Mouse (Mus musculus): Measurements from ENCODE around the gene Vmn1r6. TPM values are rescaled to one million over a fixed set of nuclear protein-coding genes. Genes with fewer than 3 reads are reported as not detected.
"Not testable (repeated sequence)": the region's sequence is repeated elsewhere in the genome, so short reads cannot be mapped to it uniquely, and the experiment has no call there.

The Vmn1r6 gene
- not detected in 2 replicates for polyA plus RNA-seq (2014; fragmentation: Nextera tagmentation; extraction: Ambion mirVana)

GRCm38 (mm10) chr6:56996943-56997342 is at the start of gene Vmn1r6:
TSS of gene Vmn1r6 (plus strand) at chr6:56997243.
- H3K27ac ChIP-seq (ENCODE audit: low read depth, low read length): no peak within 1 kb of the TSS
- no peak within 1 kb of the TSS for H3K4me2 ChIP-seq (ENCODE audit: low read depth, low read length)
- H3K4me1 ChIP-seq (ENCODE audit: control insufficient read depth, insufficient read depth, low read length): no peaks in the 10 kb centered on the region
- H3K9ac ChIP-seq (replicated peaks; ENCODE audit: low read depth, low read length): no peak within 1 kb of the TSS
- ATAC-seq (ENCODE audit: low read depth): no peak
- no peak within 1 kb of the TSS for H3K4me3 ChIP-seq (ENCODE audit: low read depth, low read length)
- 90% methylated on average over 2 of the region's 2 CpGs for WGBS
- H3K27me3 ChIP-seq (ENCODE audit: control insufficient read depth, insufficient read depth, low read length): no peaks in the 10 kb centered on the region
- H3K9me3 ChIP-seq (ENCODE audit: control insufficient read depth, low read length): no peaks in the 10 kb centered on the region
- no peaks in the 10 kb centered on the region for H3K36me3 ChIP-seq (ENCODE audit: control insufficient read depth, insufficient read depth, low read length)

- WGBS: 83% methylated on average over 5 of the region's 5 CpGs
- Histone ChIP-seq H3K4me1 (ENCODE audit: control insufficient read depth, insufficient read depth, low read length) (no peaks in the 10 kb centered on the region), H3K4me3 (ENCODE audit: low read depth, low read length) (no peak overlapping the region), H3K36me3 (ENCODE audit: control insufficient read depth, insufficient read depth, low read length) (no peaks in the 10 kb centered on the region), H3K27me3 (ENCODE audit: control insufficient read depth, insufficient read depth, low read length) (no peaks in the 10 kb centered on the region), H3K9ac (replicated peaks; ENCODE audit: low read depth, low read length) (no peak overlapping the region), H3K27ac (ENCODE audit: low read depth, low read length) (no peak overlapping the region), H3K9me3 (ENCODE audit: control insufficient read depth, low read length) (no peaks in the 10 kb centered on the region), H3K4me2 (ENCODE audit: low read depth, low read length) (no peak overlapping the region)
- ATAC-seq (ENCODE audit: low read depth): no peak
Observed at GRCm38 (mm10) chr6:56956436-56956835, 40.6 kb upstream of the Vmn1r6 start.

GRCm38 (mm10) chr6:56969973-56970372 is 27.1 kb upstream of the Vmn1r6 start, which contains the start of gene Vmn1r5:
TSS of gene Vmn1r5 (plus strand) at chr6:56970273.
- ATAC-seq (ENCODE audit: low read depth): no peak

GRCm38 (mm10) chr6:57025224-57025623 is 28.2 kb downstream of the Vmn1r6 start, which contains the start of gene Vmn1r7:
TSS of gene Vmn1r7 (minus strand) at chr6:57025324.
- 89% methylated on average over 2 of the region's 2 CpGs for WGBS
- not testable (repeated sequence) for ATAC-seq (ENCODE audit: low read depth); H3K9ac ChIP-seq (replicated peaks; ENCODE audit: low read depth, low read length); H3K27me3 ChIP-seq (ENCODE audit: control insufficient read depth, insufficient read depth, low read length); H3K4me3 ChIP-seq (ENCODE audit: low read depth, low read length); H3K27ac ChIP-seq (ENCODE audit: low read depth, low read length); H3K36me3 ChIP-seq (ENCODE audit: control insufficient read depth, insufficient read depth, low read length); H3K4me1 ChIP-seq (ENCODE audit: control insufficient read depth, insufficient read depth, low read length); H3K9me3 ChIP-seq (ENCODE audit: control insufficient read depth, low read length); H3K4me2 ChIP-seq (ENCODE audit: low read depth, low read length)

More at GRCm38 (mm10) chr6:56969973-56970372, 27.1 kb upstream of the Vmn1r6 start, which contains the start of gene Vmn1r5:
- no peak within 1 kb of the TSS for H3K4me3 ChIP-seq (ENCODE audit: low read depth, low read length)
- H3K27me3 ChIP-seq (ENCODE audit: control insufficient read depth, insufficient read depth, low read length): no peaks in the 10 kb centered on the region
- no peaks in the 10 kb centered on the region for H3K9me3 ChIP-seq (ENCODE audit: control insufficient read depth, low read length)
- no peak within 1 kb of the TSS for H3K27ac ChIP-seq (ENCODE audit: low read depth, low read length)
- H3K4me1 ChIP-seq (ENCODE audit: control insufficient read depth, insufficient read depth, low read length): no peaks in the 10 kb centered on the region
- no peak within 1 kb of the TSS for H3K4me2 ChIP-seq (ENCODE audit: low read depth, low read length)
- no peaks in the 10 kb centered on the region for H3K36me3 ChIP-seq (ENCODE audit: control insufficient read depth, insufficient read depth, low read length)
- H3K9ac ChIP-seq (replicated peaks; ENCODE audit: low read depth, low read length): no peak within 1 kb of the TSS

GRCm38 (mm10) chr6:57031984-57032383 is 34.9 kb downstream of the Vmn1r6 start, which contains the start of gene Vmn1r8:
TSS of gene Vmn1r8 (plus strand) at chr6:57032284.
- Histone ChIP-seq H3K9ac (replicated peaks; ENCODE audit: low read depth, low read length) (no peak within 1 kb of the TSS), H3K27me3 (ENCODE audit: control insufficient read depth, insufficient read depth, low read length) (no peaks in the 10 kb centered on the region), H3K4me3 (ENCODE audit: low read depth, low read length) (no peak within 1 kb of the TSS), H3K4me1 (ENCODE audit: control insufficient read depth, insufficient read depth, low read length) (no peaks in the 10 kb centered on the region), H3K27ac (ENCODE audit: low read depth, low read length) (no peak within 1 kb of the TSS), H3K36me3 (ENCODE audit: control insufficient read depth, insufficient read depth, low read length) (no peaks in the 10 kb centered on the region), H3K9me3 (ENCODE audit: control insufficient read depth, low read length) (no peaks in the 10 kb centered on the region), H3K4me2 (ENCODE audit: low read depth, low read length) (no peak within 1 kb of the TSS)
- no peak for ATAC-seq (ENCODE audit: low read depth)

- Histone ChIP-seq H3K27ac (ENCODE audit: low read depth, low read length) (no peak overlapping the region), H3K4me2 (ENCODE audit: low read depth, low read length) (no peak overlapping the region), H3K9me3 (ENCODE audit: control insufficient read depth, low read length) (no peaks in the 10 kb centered on the region), H3K9ac (replicated peaks; ENCODE audit: low read depth, low read length) (no peak overlapping the region), H3K36me3 (ENCODE audit: control insufficient read depth, insufficient read depth, low read length) (no peaks in the 10 kb centered on the region), H3K4me1 (ENCODE audit: control insufficient read depth, insufficient read depth, low read length) (no peaks in the 10 kb centered on the region), H3K27me3 (ENCODE audit: control insufficient read depth, insufficient read depth, low read length) (no peaks in the 10 kb centered on the region), H3K4me3 (ENCODE audit: low read depth, low read length) (no peak overlapping the region)
- ATAC-seq (ENCODE audit: low read depth): no peak
- WGBS: 92% methylated on average over 2 of the region's 2 CpGs
Observed at GRCm38 (mm10) chr6:57034674-57035073, 37.6 kb downstream of the Vmn1r6 start.

Other genes starting within 250 kb of the Vmn1r6 start
- gene Kbtbd2, start 199.4 kb upstream of the Vmn1r6 start, polyA plus RNA-seq (2014; fragmentation: Nextera tagmentation; extraction: Ambion mirVana): 32.8 and 35.4 TPM in 2 replicates
- 20.2 and 47.5 TPM in 2 replicates for gene Fkbp9, start 165.2 kb upstream of the Vmn1r6 start, polyA plus RNA-seq (2014; fragmentation: Nextera tagmentation; extraction: Ambion mirVana)
- 169 and 180 TPM in 2 replicates for gene Nt5c3, start 73.3 kb upstream of the Vmn1r6 start, polyA plus RNA-seq (2014; fragmentation: Nextera tagmentation; extraction: Ambion mirVana)
- gene Vmn1r4, start 73.2 kb upstream of the Vmn1r6 start, polyA plus RNA-seq (2014; fragmentation: Nextera tagmentation; extraction: Ambion mirVana): 0.64 and 0.93 TPM in 2 replicates
- not detected in 2 replicates for gene Vmn1r5, start 27.0 kb upstream of the Vmn1r6 start, polyA plus RNA-seq (2014; fragmentation: Nextera tagmentation; extraction: Ambion mirVana)
- gene Vmn1r7, start 28.1 kb downstream of the Vmn1r6 start, polyA plus RNA-seq (2014; fragmentation: Nextera tagmentation; extraction: Ambion mirVana): not detected in 2 replicates
- not detected in 2 replicates for gene Vmn1r8, start 35.0 kb downstream of the Vmn1r6 start, polyA plus RNA-seq (2014; fragmentation: Nextera tagmentation; extraction: Ambion mirVana)
- gene Vmn1r9, start 69.5 kb downstream of the Vmn1r6 start, polyA plus RNA-seq (2014; fragmentation: Nextera tagmentation; extraction: Ambion mirVana): not detected in 2 replicates
- not detected in 2 replicates for gene Vmn1r10, start 112.2 kb downstream of the Vmn1r6 start, polyA plus RNA-seq (2014; fragmentation: Nextera tagmentation; extraction: Ambion mirVana)
- not detected in 2 replicates for gene Vmn1r11, start 136.2 kb downstream of the Vmn1r6 start, polyA plus RNA-seq (2014; fragmentation: Nextera tagmentation; extraction: Ambion mirVana)
- not detected in 2 replicates for gene Vmn1r12, start 159.7 kb downstream of the Vmn1r6 start, polyA plus RNA-seq (2014; fragmentation: Nextera tagmentation; extraction: Ambion mirVana)
- not detected in 2 replicates for gene Vmn1r13, start 206.0 kb downstream of the Vmn1r6 start, polyA plus RNA-seq (2014; fragmentation: Nextera tagmentation; extraction: Ambion mirVana)
- gene Vmn1r14, start 234.4 kb downstream of the Vmn1r6 start, polyA plus RNA-seq (2014; fragmentation: Nextera tagmentation; extraction: Ambion mirVana): not detected in 2 replicates